Mouse (Mus musculus) kidney, adult 10 weeks (tissue): ENCODE measurements around the gene Dnah17. TPM values are rescaled to one million over a fixed set of nuclear protein-coding genes. Genes with fewer than 3 reads are reported as not detected.

Experiments
- polyA plus RNA-seq: library from polyadenylated mRNA; stranded (reverse); fragments of 350-450 nt; fragmentation: Illumina TruSeq; extraction: RNeasy Lipid Tissue Mini Kit (QIAGEN cat#74804); gene quantifications from one replicate; pipeline ENCODE4 v1.2.3, GENCODE M21; 2014; ENCODE audit warnings: low read depth, low replicate concordance

Dnah17 gene
- not detected for polyA plus RNA-seq

GRCm38 (mm10) chr11:118130534-118130933, at the start of gene Dnah17:
Gene Dnah17, minus strand, starts transcription at chr11:118130634.

DNA sequence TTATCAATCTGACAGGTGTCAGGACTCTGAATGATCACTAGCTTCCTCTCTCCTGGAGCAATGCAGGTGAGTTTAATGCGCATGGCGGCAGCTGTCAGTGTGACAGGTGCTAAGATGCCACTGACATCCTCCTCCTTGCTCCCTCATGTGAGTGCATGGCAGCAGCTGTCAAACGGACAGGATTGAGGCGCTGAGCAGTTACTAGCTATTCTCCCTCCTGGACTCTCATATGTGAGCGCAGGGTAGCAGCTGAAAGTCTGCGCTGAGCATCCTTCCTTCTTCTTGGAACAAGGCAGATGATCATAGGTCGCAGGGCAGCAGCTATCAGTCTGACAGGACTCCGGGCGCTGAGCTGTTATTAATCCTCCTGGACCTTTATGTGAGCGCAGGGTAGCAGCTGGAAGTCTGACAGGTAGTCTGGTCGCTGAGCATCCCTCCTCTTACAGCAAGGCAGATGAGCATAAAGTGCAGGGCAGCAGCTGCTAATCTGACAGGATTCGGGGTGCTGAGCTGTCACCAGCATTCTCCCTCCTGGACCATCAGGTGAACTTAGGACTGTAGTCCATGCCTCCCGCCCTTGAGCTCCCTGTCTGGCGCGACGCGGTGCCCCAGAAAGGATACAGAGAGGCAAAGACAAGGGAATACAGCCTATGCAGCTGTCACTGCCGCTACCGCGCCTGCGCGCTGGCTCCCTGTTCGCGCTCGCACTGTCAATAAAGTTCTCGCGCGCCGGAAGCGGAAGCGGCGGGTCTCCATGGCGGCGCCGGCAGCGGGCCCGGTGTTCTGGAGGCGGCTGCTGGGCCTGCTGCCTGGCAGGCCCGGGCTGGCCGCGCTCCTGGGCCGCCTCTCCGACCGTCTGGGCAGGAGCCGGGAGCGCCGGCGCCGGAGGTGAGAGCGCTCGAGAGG, 144.1 kb downstream of the Dnah17 start, which contains the start of gene Pgs1:
Pgs1 (plus strand) TSS at position 167 of the 906 bp plus-strand sequence.

Other genes starting within 250 kb of the Dnah17 start
- gene Socs3, start 160.6 kb downstream of the Dnah17 start, polyA plus RNA-seq = 0.20 TPM
- 2.5 TPM for gene Pgs1, start 144.3 kb downstream of the Dnah17 start, polyA plus RNA-seq
- gene Cyth1, start 118.0 kb upstream of the Dnah17 start, polyA plus RNA-seq = 31.2 TPM
- gene Usp36, start 159.6 kb upstream of the Dnah17 start, polyA plus RNA-seq = 1.9 TPM
- not detected for gene Cep295nl, start 211.9 kb upstream of the Dnah17 start, polyA plus RNA-seq
- gene Timp2, start 225.1 kb upstream of the Dnah17 start, polyA plus RNA-seq = 39.2 TPM